Mouse (Mus musculus): ENCODE measurements around the gene Ralbp1. TPM values are rescaled to one million over a fixed set of nuclear protein-coding genes. Genes with fewer than 3 reads are reported as not detected.
A peak's percentile ranks its signal among the peaks of the same experiment; 100 is the strongest.

The Ralbp1 gene
- total RNA-seq (2021), result 37.6 and 48.7 TPM in 2 replicates
- long read RNA-seq, experiment 1, transcript Ralbp1-202 (10 exons, 3,799 nt), result minor isoform, 5 of 44 reads
- long read RNA-seq, experiment 1, transcript Ralbp1-201 (10 exons, 3,811 nt), result major isoform, 32 of 44 reads
- long read RNA-seq, experiment 1, partial matches to known transcripts, result 6 of 44 reads
- long read RNA-seq, experiment 1, other reads (novel, unspliced or antisense), result 1 of 44 reads
- long read RNA-seq, experiment 2, transcript Ralbp1-201 (10 exons, 3,811 nt), result major isoform, 15 of 36 reads
- long read RNA-seq, experiment 2, partial matches to known transcripts, result 7 of 36 reads
- long read RNA-seq, experiment 2, other reads (novel, unspliced or antisense), result 10 of 36 reads

DNA sequence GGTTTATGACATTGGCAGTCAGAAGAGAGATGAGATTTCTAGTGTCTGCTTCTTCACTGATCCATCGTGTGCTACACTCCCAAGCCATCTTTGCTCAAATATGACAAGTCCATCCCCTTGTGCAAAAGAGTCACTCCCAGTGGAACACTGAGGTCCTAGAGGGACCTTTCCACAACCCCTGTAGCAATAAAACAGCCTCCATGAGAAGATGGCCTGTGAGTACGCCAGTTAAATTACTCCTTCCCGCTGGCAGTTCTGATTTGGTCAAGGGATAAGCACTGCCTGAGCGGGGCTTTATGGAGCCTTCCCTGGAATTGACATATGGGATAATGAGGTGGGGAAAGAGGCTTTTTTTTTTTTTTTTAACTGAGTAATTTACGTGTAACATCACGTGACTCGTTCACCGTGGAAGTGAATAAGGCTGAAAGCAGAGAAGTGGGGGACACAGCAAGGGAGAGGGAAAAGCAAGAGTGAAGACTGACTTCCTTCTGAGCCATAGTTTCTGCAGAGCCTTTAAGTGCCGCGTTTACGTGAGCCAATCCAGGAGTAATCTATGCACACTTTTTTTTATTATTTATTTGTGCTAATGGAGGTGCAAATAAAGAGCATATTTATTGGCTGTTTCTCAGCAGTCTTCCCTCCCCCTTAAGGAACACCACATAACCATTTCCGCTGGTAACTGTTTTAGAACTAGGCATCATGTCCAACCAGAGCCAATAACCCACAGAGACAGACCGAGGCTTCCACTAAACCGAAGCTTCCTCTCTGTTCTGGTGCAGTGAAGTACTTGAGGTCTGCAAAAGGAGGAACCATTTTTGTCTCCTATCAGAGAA lies at the start of gene Ralbp1:
Gene Ralbp1, minus strand, starts transcription at position 102 of the 833 bp plus-strand sequence.
- DNase-seq, result peak; percentile 33

DNA sequence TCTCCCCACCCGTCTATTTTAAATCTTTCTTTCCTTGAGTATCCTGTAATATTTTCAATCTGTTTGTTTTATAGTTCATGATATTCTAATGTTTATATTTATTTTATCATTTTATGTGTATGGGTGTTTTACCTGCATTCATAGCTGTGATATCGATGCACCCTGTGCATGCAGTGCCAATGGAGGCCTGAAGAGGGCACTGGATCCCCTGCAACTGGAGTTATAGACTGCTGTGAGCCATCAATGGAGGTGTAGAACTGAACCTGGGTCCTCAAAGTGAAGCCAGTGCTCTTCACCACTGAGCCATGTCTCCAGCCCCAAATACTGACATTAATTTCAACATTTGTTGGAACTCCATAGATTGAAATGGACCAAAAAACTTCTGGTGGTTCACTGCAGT lies 48.1 kb upstream of the Ralbp1 start:
- peak; percentile 24 for DNase-seq

DNA sequence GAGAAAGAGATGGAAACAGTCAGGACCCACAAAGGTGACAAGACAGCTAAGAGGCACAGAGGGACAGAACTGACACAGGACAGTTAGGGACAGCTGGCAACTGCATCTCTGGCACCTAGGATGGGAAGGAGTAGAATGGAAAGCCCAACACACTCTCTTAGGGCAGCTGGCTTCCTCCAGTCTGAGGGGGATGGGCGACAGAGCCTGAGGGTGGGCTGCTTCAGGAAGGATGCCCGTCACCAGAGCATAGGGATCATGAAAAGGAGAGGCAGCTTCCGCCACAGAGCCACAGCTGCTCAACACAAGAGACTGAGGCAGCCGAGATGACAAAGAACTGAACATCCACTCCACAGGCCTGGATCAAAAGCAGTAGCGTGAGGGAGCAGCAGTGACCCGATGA lies 45.9 kb upstream of the Ralbp1 start:
- DNase-seq, result no peak

DNA sequence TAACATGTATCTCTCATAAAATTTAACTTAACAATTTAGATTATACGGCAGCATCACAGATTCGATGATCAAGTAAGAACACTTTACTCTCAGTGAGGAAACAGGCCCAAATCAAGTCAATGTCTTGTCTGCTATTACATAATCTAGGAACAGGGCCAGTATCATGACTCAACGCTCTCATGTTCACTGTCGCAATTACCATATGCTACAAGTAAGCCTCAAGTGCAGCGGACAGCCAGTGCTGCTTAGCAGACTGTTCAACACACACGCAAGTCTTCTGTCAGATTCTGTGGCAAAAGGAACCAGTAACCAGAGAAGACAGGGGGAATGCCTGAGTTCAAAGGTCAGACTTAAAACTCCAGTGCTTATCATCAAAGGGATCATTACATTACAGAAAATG lies 45.4 kb upstream of the Ralbp1 start:
- DNase-seq, result peak; percentile 71

DNA sequence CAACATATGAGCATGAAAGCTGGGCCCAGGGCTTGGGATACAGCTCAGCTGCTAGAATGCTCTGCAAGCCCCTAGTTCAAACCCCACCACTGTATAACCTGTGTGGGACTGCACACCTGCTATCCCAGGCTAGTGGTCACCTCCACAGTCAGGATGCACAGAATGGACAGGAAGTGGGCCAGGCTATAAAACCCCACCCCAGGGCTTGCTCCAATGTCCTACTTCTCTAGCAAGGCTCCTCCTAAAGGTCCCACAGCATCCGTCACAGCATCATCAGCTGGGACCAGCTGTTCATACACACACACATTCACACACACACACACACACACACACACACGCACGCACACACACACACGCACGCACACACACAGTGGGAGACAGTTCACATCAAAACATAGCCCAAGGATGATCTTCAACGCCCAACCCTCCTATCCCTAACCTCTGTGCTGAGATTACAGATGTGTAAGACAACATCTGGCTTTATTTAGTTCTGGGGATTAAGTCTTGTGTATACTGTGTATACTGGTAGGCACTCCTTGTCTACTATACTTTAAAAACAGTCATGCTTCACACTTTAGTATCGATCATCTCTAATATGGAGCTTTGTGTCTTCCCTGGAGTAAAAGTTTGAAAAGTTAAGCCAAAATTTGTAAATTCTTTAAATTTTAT lies 44.7 kb upstream of the Ralbp1 start:
- no peak for DNase-seq

DNA sequence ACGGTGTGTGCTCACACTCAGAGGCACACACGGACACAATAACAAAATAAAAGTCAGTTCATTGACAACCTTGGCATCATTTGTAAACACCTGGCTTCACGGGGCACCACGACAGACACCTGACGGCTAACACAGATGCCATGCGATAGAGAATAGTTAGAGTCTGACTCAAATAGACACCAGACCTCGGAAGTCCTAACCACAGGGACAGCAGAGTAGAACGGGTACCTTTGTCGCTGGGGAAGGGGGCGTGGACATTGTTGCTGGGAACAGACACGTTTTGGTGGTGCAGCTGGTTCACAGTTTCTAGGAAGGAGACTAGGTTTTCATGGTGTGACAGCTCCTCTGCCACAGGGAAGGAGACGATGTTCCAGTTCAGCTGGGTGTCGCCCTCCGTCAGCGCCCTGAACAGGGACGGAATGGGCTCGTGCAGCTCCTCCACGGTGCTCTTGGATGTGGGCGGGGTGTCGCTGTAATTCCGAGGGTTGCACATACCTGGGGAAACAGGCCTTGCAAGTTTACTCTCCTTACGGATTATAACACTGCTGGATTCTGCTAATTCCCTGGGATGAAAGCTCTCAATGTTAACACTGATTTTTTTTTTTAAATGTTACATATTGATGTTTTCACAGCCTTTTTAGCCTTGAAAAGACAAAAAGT lies 43.9 kb upstream of the Ralbp1 start:
- no peak for DNase-seq

DNA sequence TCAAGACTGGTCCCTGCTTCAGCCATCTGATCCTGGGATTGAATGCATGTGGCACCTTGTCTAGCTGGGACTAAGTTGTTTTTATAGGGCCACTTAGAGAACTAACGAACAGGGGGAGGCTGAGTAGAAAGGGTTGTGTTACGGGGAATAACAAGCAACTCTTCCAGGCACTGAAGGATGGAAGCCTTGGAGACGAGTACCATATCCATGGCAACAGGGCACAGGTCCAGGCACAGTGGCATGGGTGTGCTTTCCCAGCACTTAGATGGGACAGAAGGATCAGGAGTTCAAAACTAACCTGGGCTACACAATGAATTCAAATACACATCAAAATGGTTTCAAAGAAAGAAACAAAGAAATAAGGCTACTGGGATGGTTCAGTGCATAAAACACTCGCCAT lies 41.5 kb upstream of the Ralbp1 start:
- no peak for DNase-seq

DNA sequence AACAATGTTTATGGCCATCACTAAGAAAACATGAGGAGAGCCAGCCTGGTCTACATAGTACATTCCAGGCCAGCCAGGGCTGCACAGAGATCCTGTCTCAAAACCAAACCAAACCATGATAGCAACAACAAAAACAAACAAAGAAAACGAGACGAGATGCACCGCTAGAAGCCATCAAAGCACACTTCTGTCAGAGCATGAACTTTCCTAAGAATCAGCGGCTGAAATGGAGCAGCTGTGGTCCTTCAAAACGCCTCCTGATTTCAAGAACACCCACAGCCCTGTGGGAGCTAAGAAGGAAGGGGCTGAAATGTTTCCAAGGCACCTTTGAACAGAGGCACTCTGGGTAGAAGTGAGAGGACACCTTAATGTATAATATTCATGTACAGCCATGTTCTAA lies 38.6 kb upstream of the Ralbp1 start:
- no peak for DNase-seq

DNA sequence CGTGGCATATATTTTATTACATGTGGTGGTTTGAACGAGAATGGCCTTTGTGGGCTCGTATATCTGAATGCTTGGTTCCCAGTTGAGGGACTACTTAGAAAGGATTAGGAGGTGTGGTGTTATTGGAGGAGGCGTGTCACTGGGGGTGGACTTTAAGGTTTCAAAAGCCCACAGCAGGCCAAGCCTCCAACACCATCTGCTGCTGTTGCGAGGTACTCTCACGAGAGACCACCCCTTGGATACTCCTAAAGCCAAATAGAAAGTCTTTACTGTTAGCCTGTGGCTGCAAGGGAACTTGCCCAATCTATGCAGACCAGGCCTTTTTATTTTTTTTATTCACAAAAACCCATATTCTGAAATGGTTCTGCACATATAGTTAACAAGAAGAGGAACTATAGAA lies 36.4 kb upstream of the Ralbp1 start:
- DNase-seq, result no peak

DNA sequence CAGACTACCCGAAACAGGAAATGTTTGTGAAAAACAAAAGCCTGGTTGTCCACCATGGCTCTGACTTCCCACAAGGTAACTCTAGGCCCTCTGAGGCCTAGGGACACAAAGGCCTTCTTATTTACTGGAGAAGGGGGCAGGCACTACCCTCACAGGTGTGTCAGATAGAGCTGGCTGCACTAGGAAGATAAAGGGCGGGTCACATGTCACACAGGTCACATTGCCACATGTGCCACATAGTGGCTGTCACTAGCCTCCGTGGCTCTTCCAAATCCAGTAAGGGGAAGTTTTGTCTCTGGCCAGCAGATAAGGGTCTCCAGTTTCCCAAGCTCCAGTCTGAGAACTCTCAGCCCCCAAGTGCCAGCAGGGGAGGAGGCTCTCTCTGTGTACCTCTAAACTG lies 33.6 kb upstream of the Ralbp1 start:
- DNase-seq, result no peak

DNA sequence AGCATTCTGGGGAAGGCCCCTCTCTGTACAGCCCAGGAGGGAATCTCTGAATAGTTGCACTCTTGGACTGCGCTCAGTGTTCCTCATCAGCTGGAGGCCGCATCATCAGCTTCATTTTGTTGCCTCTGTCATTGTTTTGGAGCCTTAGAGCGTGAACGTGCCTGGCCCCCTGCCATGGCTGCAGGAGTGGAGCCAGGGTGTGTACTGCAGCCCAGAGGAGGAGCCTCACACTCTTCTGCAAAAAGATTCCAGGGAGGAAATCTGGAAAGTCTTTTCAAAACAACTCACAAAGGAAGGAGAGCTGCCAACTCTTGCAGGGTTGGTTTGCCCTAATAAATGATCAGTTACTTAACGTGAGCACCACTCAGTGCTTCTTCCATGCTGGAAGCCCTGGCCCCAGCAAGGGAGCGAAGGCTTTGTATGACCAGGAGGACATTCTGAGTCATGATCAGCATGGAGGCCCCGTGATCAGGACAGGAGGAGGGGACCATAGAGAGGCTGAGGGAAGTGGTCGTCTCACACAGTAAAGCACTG lies 30.6 kb upstream of the Ralbp1 start:
- peak; percentile 80 for DNase-seq

DNA sequence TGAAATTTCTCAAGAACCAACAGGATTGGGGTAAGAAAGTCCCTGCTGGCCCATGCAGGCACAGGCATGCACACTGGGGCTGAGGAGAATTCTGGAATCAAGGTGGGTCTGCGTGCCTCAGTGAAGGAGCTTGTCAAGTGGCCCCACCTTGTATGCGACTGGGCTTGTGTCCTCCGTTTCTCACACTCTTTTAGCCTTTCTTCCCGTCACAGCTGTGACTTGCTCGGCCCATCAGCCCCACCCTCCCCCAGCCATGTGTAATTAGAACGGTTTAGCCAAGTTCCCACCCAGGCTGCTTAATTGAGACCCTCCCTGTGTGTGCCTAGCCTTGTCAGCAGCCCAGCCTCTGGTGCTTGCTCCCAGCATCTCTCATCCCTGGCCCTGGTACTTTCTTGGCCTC lies 28.5 kb upstream of the Ralbp1 start:
- DNase-seq, result no peak

DNA sequence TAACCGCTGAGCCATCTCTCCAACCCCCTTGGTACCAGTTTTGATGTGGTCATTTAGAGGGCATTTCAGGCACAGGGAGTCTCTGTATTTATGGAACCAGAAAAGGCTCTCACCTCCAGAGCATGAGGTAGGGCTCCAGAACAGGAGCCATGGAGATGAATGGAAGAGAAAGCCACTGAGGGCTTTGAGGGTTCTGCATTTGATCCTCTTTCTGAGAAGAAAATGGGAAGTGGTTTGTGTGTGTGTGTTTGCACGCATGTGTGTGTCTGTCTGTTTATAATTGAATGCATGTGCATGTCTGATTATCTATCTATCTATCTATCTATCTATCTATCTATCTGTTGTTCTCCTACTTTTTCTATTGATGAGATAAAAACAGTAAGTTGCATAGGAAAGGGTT lies 26.6 kb upstream of the Ralbp1 start:
- no peak for DNase-seq

DNA sequence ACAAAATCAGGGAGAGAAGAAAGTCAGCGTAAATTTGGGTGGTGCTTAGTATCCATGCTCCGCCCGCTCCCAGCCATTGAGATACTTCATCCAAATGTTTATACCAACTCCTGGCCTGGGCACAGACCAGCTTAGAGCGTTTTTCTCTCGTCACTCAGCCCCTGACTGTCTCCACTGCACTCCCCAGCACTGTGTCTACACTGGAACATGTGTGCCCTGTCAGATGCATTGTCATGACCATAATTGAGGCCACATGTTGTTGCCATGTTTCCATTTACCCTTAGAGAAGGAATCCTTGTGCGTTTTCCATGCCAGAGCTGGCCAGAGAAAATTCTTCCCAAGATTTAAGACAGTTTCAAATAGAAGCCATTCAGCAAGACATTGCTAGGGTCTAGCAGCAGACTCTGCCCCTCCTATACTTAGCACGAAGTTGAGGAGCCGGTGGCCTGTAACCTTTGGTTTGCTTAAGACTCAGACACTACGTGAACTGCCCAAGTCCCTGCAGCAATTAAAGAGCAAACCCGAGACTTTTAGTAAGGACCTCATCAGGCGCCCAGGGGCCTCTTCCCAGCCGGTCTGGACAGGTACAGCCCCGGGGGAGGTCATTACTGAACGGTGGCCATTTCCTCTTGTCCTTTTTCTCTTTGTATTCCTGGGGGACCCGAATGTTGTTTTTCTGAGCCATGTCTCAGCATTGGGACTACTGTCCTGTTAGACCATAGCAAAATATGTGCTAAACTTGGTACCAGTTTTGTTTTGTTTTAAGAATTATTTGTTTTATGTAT lies 25.9 kb upstream of the Ralbp1 start:
- no peak for DNase-seq

DNA sequence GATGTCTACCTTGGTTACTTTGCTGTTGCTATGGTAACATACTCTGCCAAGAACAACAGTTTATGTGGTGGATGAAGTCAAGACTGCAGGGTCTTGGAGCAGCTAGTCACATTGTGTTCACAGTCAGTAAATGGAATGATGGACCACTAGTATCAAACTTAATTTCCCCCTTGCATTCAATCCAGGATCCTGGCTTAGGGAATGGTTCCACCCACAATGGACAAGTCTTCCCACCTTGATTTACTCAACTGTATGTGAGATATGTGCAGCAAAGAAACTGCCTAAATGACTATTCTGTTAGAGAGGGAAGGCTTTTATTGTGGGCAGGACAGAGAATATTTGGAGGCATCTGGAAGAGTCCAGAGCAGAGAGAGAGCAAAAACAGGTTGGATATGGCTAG lies 22.7 kb upstream of the Ralbp1 start:
- no peak for DNase-seq

DNA sequence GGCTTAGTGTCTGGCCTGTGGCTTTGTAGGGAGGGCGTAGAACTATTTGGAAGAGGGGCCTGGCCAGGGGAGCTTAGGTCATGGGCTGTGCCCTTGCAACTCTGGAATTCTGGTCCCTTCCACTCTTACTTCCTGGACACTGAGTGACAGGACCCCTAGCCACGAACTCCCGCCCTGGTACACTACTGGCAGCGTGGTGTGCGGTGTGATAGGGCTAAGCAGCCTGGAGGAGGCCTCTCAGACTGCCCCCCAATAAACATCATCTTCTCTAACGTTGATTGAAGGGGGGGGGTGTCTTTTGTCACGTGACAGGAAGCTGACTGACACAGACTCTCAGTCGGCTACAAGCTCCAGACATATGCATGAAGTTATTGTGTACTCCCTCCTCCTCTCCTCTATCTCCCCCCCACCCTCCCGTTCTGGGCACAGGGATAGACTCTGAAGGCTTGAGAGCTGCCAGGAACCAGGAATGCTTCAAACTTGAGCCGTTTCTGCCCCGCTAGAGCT lies 21.4 kb upstream of the Ralbp1 start:
- DNase-seq, result peak; percentile 24

DNA sequence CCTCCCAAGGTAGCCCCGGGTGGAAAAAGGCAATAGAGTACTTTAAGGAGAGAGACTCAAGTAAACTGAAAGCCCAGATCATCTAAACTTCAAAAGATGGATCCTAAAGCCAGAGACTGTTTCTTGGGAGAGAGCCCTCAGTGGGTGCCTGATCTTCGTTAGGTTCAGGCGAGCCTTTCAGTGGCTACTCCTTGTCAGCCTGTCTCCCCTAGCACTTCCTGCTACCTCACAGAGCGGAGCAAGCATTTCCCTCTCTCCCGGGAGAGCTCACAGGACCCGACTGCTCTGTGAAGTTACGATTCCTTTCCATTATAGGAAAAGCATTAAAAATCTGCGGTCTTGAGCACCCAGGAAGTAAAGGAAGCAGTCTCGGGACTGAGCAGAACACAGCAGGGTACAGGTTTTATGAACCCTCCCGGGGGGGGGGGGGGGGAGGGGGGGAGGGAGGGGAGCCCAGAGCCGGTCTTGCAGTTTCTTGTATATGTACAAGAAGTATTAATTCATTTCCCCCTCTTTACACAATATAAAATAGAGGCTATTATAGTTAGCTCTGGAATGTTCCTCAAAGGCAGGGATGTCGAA lies 20.8 kb upstream of the Ralbp1 start:
- no peak for DNase-seq

DNA sequence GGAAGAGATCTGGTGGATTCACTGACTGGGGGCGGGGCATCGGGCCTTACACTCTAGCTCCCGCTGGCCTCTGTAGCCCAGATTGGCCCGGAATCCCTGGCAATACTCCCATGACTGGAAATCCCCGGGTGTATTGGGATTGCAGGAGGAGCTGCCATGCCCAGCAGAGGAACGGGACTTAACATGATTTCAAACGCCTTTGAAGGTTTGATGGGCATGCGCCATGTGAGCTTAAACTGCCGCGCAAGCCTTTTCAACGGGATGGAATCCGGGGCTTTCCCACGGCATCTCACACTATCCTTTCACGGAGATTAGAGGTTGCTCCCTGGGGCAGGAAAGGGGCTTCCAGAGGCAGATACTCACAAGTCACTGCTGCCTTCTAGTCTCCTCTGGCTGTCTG lies 19.6 kb upstream of the Ralbp1 start:
- DNase-seq, result peak; percentile 48

DNA sequence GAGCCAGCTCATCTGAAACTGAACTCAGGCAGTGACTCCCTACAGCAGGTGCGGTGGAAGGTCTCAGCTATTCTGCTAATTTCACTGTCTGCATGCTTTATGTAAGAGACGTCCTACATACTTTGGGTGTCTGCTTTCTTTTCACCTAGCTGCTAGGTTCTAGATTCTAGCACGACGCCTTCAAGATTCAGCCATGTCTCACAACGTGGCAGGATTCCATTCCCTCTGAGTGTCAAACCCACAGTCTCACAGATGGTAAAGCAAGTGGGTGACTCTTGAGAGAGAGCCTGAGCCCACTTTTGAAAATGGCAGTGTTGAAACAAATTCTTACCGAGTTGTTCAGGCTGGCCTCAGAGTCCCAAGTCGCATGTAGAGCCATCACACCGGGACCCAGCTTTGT lies 18.2 kb upstream of the Ralbp1 start:
- no peak for DNase-seq

DNA sequence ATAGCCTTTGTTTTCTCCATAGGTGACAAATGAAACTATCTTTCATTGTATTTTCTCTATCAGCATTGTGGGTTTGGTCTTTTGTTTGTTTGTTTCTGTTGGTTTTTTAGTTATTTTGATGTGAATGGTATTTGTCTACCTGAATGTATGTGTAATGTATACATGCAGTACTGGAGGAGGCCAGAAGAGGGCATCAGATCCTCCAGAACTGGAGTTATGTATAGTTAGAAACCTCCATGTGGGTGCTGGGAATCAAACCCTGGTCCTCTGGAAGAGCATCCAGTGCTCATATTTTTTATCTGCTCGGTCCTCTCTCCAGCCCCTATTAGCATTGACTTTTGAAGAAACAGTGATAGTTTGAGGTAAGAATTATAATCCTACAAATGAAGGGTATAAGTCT lies 17.4 kb upstream of the Ralbp1 start:
- DNase-seq, result no peak

DNA sequence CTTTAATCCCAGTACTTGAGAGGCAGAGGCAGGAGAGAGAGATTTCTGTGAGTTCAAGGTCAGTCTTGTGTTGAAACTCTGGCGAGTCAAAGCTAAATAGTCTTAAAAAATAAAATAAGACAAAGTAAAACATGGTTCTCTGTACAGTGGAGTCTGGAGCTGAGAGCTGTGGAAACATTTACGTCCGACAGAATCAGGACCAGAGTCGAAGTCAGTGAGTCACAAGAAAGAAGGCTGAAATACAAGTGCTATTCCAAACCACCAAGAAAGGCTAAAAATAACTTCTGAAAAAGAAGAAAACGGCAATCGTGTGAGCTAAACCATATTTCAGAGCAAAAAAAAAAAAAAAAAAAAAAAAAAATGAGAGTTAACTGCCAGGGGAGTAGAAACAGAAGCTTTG lies 16.7 kb upstream of the Ralbp1 start:
- DNase-seq, result no peak

Data from adrenal gland, postnatal 14 days (tissue).